Mouse (Mus musculus): ENCODE results near the gene Ddx46. TPM values are rescaled to one million over a fixed set of nuclear protein-coding genes. Genes with fewer than 3 reads are reported as not detected.

The Ddx46 gene
- polyA plus RNA-seq (2015; fragmentation: Illumina TruSeq; extraction: RNeasy Lipid Tissue Mini Kit (QIAGEN cat#74804); ENCODE audit: insufficient read depth, low replicate concordance) = 126 TPM

GRCm38 (mm10) chr13:55634639-55635127 is at the start of gene Ddx46:
Gene Ddx46 (plus strand): TSS chr13:55635027.

GRCm38 (mm10) chr13:55599566-55600540 is 35.0 kb upstream of the Ddx46 start, which contains the start of gene B4galt7:
Gene B4galt7 (plus strand): TSS chr13:55599896.

GRCm38 (mm10) chr13:55622649-55623541 is 11.9 kb upstream of the Ddx46 start, which contains the start of gene Caml:
Gene Caml (plus strand): TSS chr13:55623005.

DNA sequence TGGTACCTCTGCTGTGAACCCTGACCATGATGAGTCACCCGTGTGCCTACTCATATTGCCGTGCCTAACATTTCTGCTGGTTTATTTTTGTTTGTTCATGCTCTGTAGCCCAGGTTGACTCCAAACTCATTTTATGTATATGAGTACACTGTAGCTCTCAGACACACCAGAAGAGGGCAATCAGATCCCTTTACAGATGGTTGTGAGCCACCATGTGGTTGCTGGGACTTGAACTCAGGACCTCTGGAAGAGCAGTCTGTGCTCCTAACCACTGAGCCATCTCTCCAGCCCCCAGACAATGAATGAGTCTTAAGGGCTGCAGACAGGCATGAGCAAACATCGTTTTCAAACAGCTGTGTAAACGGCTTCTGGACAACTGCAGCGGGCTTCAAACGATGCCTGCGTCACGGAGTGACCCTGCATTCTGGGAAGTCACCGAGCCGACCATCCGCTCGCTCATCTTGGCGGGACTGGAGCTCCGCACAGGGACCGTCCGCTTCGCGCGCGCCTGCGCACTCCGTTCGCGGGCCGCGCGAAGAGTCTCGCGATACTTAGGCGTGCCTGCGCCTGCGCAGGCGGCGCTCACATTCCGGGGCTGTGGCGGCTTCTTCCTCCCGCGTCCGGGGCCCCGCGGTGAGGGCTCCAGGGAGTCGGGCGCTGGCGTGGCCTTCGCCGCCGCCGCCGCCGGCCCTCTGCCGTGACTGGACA is 57.9 kb downstream of the Ddx46 start, which contains the start of gene B230219D22Rik:
Gene B230219D22Rik (plus strand): TSS at position 590 of the 708 bp plus-strand sequence.

GRCm38 (mm10) chr13:55714501-55715166 is 79.8 kb downstream of the Ddx46 start, which contains the start of gene Txndc15:
Gene Txndc15 (plus strand): TSS chr13:55714650.

GRCm38 (mm10) chr13:55727120-55727838 is 92.5 kb downstream of the Ddx46 start, which contains the start of gene Pcbd2:
Gene Pcbd2 (plus strand): TSS chr13:55727368.

Other genes with a start within 250 kb of the Ddx46 start
- not detected for gene Slc34a1, start 236.8 kb upstream of the Ddx46 start, polyA plus RNA-seq (2015; fragmentation: Illumina TruSeq; extraction: RNeasy Lipid Tissue Mini Kit (QIAGEN cat#74804); ENCODE audit: insufficient read depth, low replicate concordance)
- not detected for gene Pfn3, start 219.8 kb upstream of the Ddx46 start, polyA plus RNA-seq (2015; fragmentation: Illumina TruSeq; extraction: RNeasy Lipid Tissue Mini Kit (QIAGEN cat#74804); ENCODE audit: insufficient read depth, low replicate concordance)
- 0.11 TPM for gene F12, start 208.2 kb upstream of the Ddx46 start, polyA plus RNA-seq (2015; fragmentation: Illumina TruSeq; extraction: RNeasy Lipid Tissue Mini Kit (QIAGEN cat#74804); ENCODE audit: insufficient read depth, low replicate concordance)
- 155 TPM for gene Grk6, start 190.0 kb upstream of the Ddx46 start, polyA plus RNA-seq (2015; fragmentation: Illumina TruSeq; extraction: RNeasy Lipid Tissue Mini Kit (QIAGEN cat#74804); ENCODE audit: insufficient read depth, low replicate concordance)
- gene Prr7, start 170.8 kb upstream of the Ddx46 start, polyA plus RNA-seq (2015; fragmentation: Illumina TruSeq; extraction: RNeasy Lipid Tissue Mini Kit (QIAGEN cat#74804); ENCODE audit: insufficient read depth, low replicate concordance) = not detected
- 4.8 TPM for gene Dbn1, start 146.9 kb upstream of the Ddx46 start, polyA plus RNA-seq (2015; fragmentation: Illumina TruSeq; extraction: RNeasy Lipid Tissue Mini Kit (QIAGEN cat#74804); ENCODE audit: insufficient read depth, low replicate concordance)
- gene Pdlim7, start 121.4 kb upstream of the Ddx46 start, polyA plus RNA-seq (2015; fragmentation: Illumina TruSeq; extraction: RNeasy Lipid Tissue Mini Kit (QIAGEN cat#74804); ENCODE audit: insufficient read depth, low replicate concordance) = 7.7 TPM
- gene Dok3, start 105.7 kb upstream of the Ddx46 start, polyA plus RNA-seq (2015; fragmentation: Illumina TruSeq; extraction: RNeasy Lipid Tissue Mini Kit (QIAGEN cat#74804); ENCODE audit: insufficient read depth, low replicate concordance) = 51.4 TPM
- 33.1 TPM for gene Ddx41, start 98.4 kb upstream of the Ddx46 start, polyA plus RNA-seq (2015; fragmentation: Illumina TruSeq; extraction: RNeasy Lipid Tissue Mini Kit (QIAGEN cat#74804); ENCODE audit: insufficient read depth, low replicate concordance)
- gene Fam193b, start 63.9 kb upstream of the Ddx46 start, polyA plus RNA-seq (2015; fragmentation: Illumina TruSeq; extraction: RNeasy Lipid Tissue Mini Kit (QIAGEN cat#74804); ENCODE audit: insufficient read depth, low replicate concordance) = 63.6 TPM
- 85.5 TPM for gene Tmed9, start 61.3 kb upstream of the Ddx46 start, polyA plus RNA-seq (2015; fragmentation: Illumina TruSeq; extraction: RNeasy Lipid Tissue Mini Kit (QIAGEN cat#74804); ENCODE audit: insufficient read depth, low replicate concordance)
- gene B4galt7, start 35.1 kb upstream of the Ddx46 start, polyA plus RNA-seq (2015; fragmentation: Illumina TruSeq; extraction: RNeasy Lipid Tissue Mini Kit (QIAGEN cat#74804); ENCODE audit: insufficient read depth, low replicate concordance) = 15.3 TPM
- 43.9 TPM for gene Caml, start 12.0 kb upstream of the Ddx46 start, polyA plus RNA-seq (2015; fragmentation: Illumina TruSeq; extraction: RNeasy Lipid Tissue Mini Kit (QIAGEN cat#74804); ENCODE audit: insufficient read depth, low replicate concordance)
- gene B230219D22Rik, start 58.1 kb downstream of the Ddx46 start, polyA plus RNA-seq (2015; fragmentation: Illumina TruSeq; extraction: RNeasy Lipid Tissue Mini Kit (QIAGEN cat#74804); ENCODE audit: insufficient read depth, low replicate concordance) = 88.3 TPM
- gene Txndc15, start 79.6 kb downstream of the Ddx46 start, polyA plus RNA-seq (2015; fragmentation: Illumina TruSeq; extraction: RNeasy Lipid Tissue Mini Kit (QIAGEN cat#74804); ENCODE audit: insufficient read depth, low replicate concordance) = 47.8 TPM
- 37.6 TPM for gene Pcbd2, start 92.3 kb downstream of the Ddx46 start, polyA plus RNA-seq (2015; fragmentation: Illumina TruSeq; extraction: RNeasy Lipid Tissue Mini Kit (QIAGEN cat#74804); ENCODE audit: insufficient read depth, low replicate concordance)
- gene Catsper3, start 149.5 kb downstream of the Ddx46 start, polyA plus RNA-seq (2015; fragmentation: Illumina TruSeq; extraction: RNeasy Lipid Tissue Mini Kit (QIAGEN cat#74804); ENCODE audit: insufficient read depth, low replicate concordance) = not detected
- not detected for gene Pitx1, start 201.2 kb downstream of the Ddx46 start, polyA plus RNA-seq (2015; fragmentation: Illumina TruSeq; extraction: RNeasy Lipid Tissue Mini Kit (QIAGEN cat#74804); ENCODE audit: insufficient read depth, low replicate concordance)